Mouse (Mus musculus): ENCODE measurements around the gene Gm44502. TPM values are rescaled to one million over a fixed set of nuclear protein-coding genes. Genes with fewer than 3 reads are reported as not detected.

The Gm44502 gene
- total and polyA plus RNA-seq, 2 experiments from 2014 or later, result 1.6 TPM; not detected in 1

GRCm38 (mm10) chr15:89372068-89372467, 57.4 kb downstream of the Gm44502 start:
- Histone ChIP-seq H3K27me3 (ENCODE audit: insufficient read depth, low read length) (peaks cover 8% of the 10 kb centered on the region; the same call in 1 of the 2 replicates), H3K36me3 (ENCODE audit: insufficient read depth, low read length) (peaks cover 46% of the 10 kb centered on the region), H3K9ac (replicated peaks; ENCODE audit: low read length) (no peak overlapping the region), H3K27ac (no peak overlapping the region), H3K4me3 (ENCODE audit: low read length) (no peak overlapping the region), H3K9me3 (ENCODE audit: low read length) (no peaks in the 10 kb centered on the region), H3K4me1 (ENCODE audit: insufficient read depth, low read length) (no peaks in the 10 kb centered on the region; the same call in 1 of the 2 replicates), H3K4me2 (ENCODE audit: low read depth, low read length) (no peak overlapping the region)
- ATAC-seq, result no peak
- WGBS, result 86% methylated on average over 13 of the region's 13 CpGs
- no peak for TF ChIP-seq CTCF (IDR thresholded peaks at IDR 0.05; ENCODE audit: low read depth)
- no peak for DNase-seq (ENCODE audit: low spot score)

Other genes with a start within 250 kb of the Gm44502 start
- 239 and 274 TPM in 2 replicates for gene Plxnb2, start 248.9 kb downstream of the Gm44502 start, total RNA-seq (2014; rRNA removed)
- gene Plxnb2, start 248.9 kb downstream of the Gm44502 start, polyA plus RNA-seq (2015; fragmentation: Nextera tagmentation; extraction: Ambion mirVana), result 64.1 and 64.7 TPM in 2 replicates
- gene Dennd6b, start 233.2 kb downstream of the Gm44502 start, total RNA-seq (2014; rRNA removed), result 73.9 and 79.9 TPM in 2 replicates
- gene Dennd6b, start 233.2 kb downstream of the Gm44502 start, polyA plus RNA-seq (2015; fragmentation: Nextera tagmentation; extraction: Ambion mirVana), result 60.1 and 62.2 TPM in 2 replicates
- 257 and 290 TPM in 2 replicates for gene Ppp6r2, start 218.1 kb downstream of the Gm44502 start, total RNA-seq (2014; rRNA removed)
- 71.2 and 72.7 TPM in 2 replicates for gene Ppp6r2, start 218.1 kb downstream of the Gm44502 start, polyA plus RNA-seq (2015; fragmentation: Nextera tagmentation; extraction: Ambion mirVana)
- 265 and 324 TPM in 2 replicates for gene Sbf1, start 114.4 kb downstream of the Gm44502 start, total RNA-seq (2014; rRNA removed)
- 69.5 and 70.7 TPM in 2 replicates for gene Sbf1, start 114.4 kb downstream of the Gm44502 start, polyA plus RNA-seq (2015; fragmentation: Nextera tagmentation; extraction: Ambion mirVana)
- gene Adm2, start 107.0 kb downstream of the Gm44502 start, total RNA-seq (2014; rRNA removed), result not detected in 2 replicates
- not detected in 2 replicates for gene Adm2, start 107.0 kb downstream of the Gm44502 start, polyA plus RNA-seq (2015; fragmentation: Nextera tagmentation; extraction: Ambion mirVana)
- gene Miox, start 95.3 kb downstream of the Gm44502 start, total RNA-seq (2014; rRNA removed), result not detected in 2 replicates
- not detected in 2 replicates for gene Miox, start 95.3 kb downstream of the Gm44502 start, polyA plus RNA-seq (2015; fragmentation: Nextera tagmentation; extraction: Ambion mirVana)
- 24.9 and 26.2 TPM in 2 replicates for gene Lmf2, start 74.0 kb downstream of the Gm44502 start, total RNA-seq (2014; rRNA removed)
- 30.2 and 34.5 TPM in 2 replicates for gene Lmf2, start 74.0 kb downstream of the Gm44502 start, polyA plus RNA-seq (2015; fragmentation: Nextera tagmentation; extraction: Ambion mirVana)
- gene Ncaph2, start 74.0 kb downstream of the Gm44502 start, total RNA-seq (2014; rRNA removed), result 79.1 and 106 TPM in 2 replicates
- gene Ncaph2, start 74.0 kb downstream of the Gm44502 start, polyA plus RNA-seq (2015; fragmentation: Nextera tagmentation; extraction: Ambion mirVana), result 97.1 and 99.1 TPM in 2 replicates
- gene Sco2, start 55.9 kb downstream of the Gm44502 start, total RNA-seq (2014; rRNA removed), result 28.5 and 52.6 TPM in 2 replicates
- gene Sco2, start 55.9 kb downstream of the Gm44502 start, polyA plus RNA-seq (2015; fragmentation: Nextera tagmentation; extraction: Ambion mirVana), result 22.9 and 24.3 TPM in 2 replicates
- gene Tymp, start 52.7 kb downstream of the Gm44502 start, total RNA-seq (2014; rRNA removed), result 7.8 and 8.9 TPM in 2 replicates
- gene Tymp, start 52.7 kb downstream of the Gm44502 start, polyA plus RNA-seq (2015; fragmentation: Nextera tagmentation; extraction: Ambion mirVana), result 3.6 and 3.9 TPM in 2 replicates
- gene Odf3b, start 50.4 kb downstream of the Gm44502 start, total RNA-seq (2014; rRNA removed), result 0.43 and 7.2 TPM in 2 replicates
- 5.4 and 7.0 TPM in 2 replicates for gene Odf3b, start 50.4 kb downstream of the Gm44502 start, polyA plus RNA-seq (2015; fragmentation: Nextera tagmentation; extraction: Ambion mirVana)
- gene Klhdc7b, start 44.8 kb downstream of the Gm44502 start, total RNA-seq (2014; rRNA removed), result 0.26 and 0.40 TPM in 2 replicates
- 0.04 TPM in 1 of 2 replicates, not detected in the other for gene Klhdc7b, start 44.8 kb downstream of the Gm44502 start, polyA plus RNA-seq (2015; fragmentation: Nextera tagmentation; extraction: Ambion mirVana)
- not detected in 2 replicates for gene Syce3, start 19.2 kb downstream of the Gm44502 start, total RNA-seq (2014; rRNA removed)
- gene Syce3, start 19.2 kb downstream of the Gm44502 start, polyA plus RNA-seq (2015; fragmentation: Nextera tagmentation; extraction: Ambion mirVana), result not detected in 2 replicates
- 3.4 and 4.7 TPM in 2 replicates for gene Cpt1b, start 3.8 kb downstream of the Gm44502 start, total RNA-seq (2014; rRNA removed)
- 1.6 and 2.4 TPM in 2 replicates for gene Cpt1b, start 3.8 kb downstream of the Gm44502 start, polyA plus RNA-seq (2015; fragmentation: Nextera tagmentation; extraction: Ambion mirVana)
- 0.65 and 1.3 TPM in 2 replicates for gene C730034F03Rik, start 107 bp downstream of the Gm44502 start, total RNA-seq (2014; rRNA removed)
- 2.8 and 3.3 TPM in 2 replicates for gene C730034F03Rik, start 107 bp downstream of the Gm44502 start, polyA plus RNA-seq (2015; fragmentation: Nextera tagmentation; extraction: Ambion mirVana)
- 57.6 and 65.4 TPM in 2 replicates for gene Chkb, start 212 bp upstream of the Gm44502 start, total RNA-seq (2014; rRNA removed)
- gene Chkb, start 212 bp upstream of the Gm44502 start, polyA plus RNA-seq (2015; fragmentation: Nextera tagmentation; extraction: Ambion mirVana), result 105 and 109 TPM in 2 replicates
- gene Mapk8ip2, start 24.2 kb upstream of the Gm44502 start, total RNA-seq (2014; rRNA removed), result 101 and 108 TPM in 2 replicates
- gene Mapk8ip2, start 24.2 kb upstream of the Gm44502 start, polyA plus RNA-seq (2015; fragmentation: Nextera tagmentation; extraction: Ambion mirVana), result 64.7 and 67.8 TPM in 2 replicates
- 34.6 and 35.8 TPM in 2 replicates for gene Arsa, start 47.7 kb upstream of the Gm44502 start, total RNA-seq (2014; rRNA removed)
- gene Arsa, start 47.7 kb upstream of the Gm44502 start, polyA plus RNA-seq (2015; fragmentation: Nextera tagmentation; extraction: Ambion mirVana), result 28.5 and 28.9 TPM in 2 replicates
- 43.6 and 61.8 TPM in 2 replicates for gene Shank3, start 69.9 kb upstream of the Gm44502 start, total RNA-seq (2014; rRNA removed)
- gene Shank3, start 69.9 kb upstream of the Gm44502 start, polyA plus RNA-seq (2015; fragmentation: Nextera tagmentation; extraction: Ambion mirVana), result 7.1 and 8.7 TPM in 2 replicates
- gene Acr, start 138.6 kb upstream of the Gm44502 start, total RNA-seq (2014; rRNA removed), result 2.4 and 3.3 TPM in 2 replicates
- gene Acr, start 138.6 kb upstream of the Gm44502 start, polyA plus RNA-seq (2015; fragmentation: Nextera tagmentation; extraction: Ambion mirVana), result 2.1 TPM in 2 replicates
- gene Rabl2, start 162.2 kb upstream of the Gm44502 start, total RNA-seq (2014; rRNA removed), result 42.2 and 62.1 TPM in 2 replicates
- 59.1 and 66.6 TPM in 2 replicates for gene Rabl2, start 162.2 kb upstream of the Gm44502 start, polyA plus RNA-seq (2015; fragmentation: Nextera tagmentation; extraction: Ambion mirVana)

Data from hindbrain, postnatal 0 days (tissue).